Mouse (Mus musculus): ENCODE data around the gene Pon1. TPM values are rescaled to one million over a fixed set of nuclear protein-coding genes. Genes with fewer than 3 reads are reported as not detected.
"Not testable (repeated sequence)": the region's sequence is repeated elsewhere in the genome, so short reads cannot be mapped to it uniquely, and the experiment has no call there.

Gene Pon1
- 0.12 and 0.40 TPM in 2 replicates for polyA plus RNA-seq (2014; fragmentation: Nextera tagmentation; extraction: Ambion mirVana)

- Histone ChIP-seq H3K4me3 (replicated peaks; ENCODE audit: low read length) (no peak within 1 kb of the TSS), H3K36me3 (replicated peaks; ENCODE audit: control insufficient read depth, insufficient read depth) (no peaks in the 10 kb centered on the region), H3K9ac (no peak within 1 kb of the TSS), H3K4me1 (replicated peaks; ENCODE audit: control insufficient read depth, insufficient read depth, low read length) (no peaks in the 10 kb centered on the region), H3K4me2 (replicated peaks) (no peak within 1 kb of the TSS), H3K27ac (no peak within 1 kb of the TSS), H3K27me3 (ENCODE audit: control insufficient read depth, insufficient read depth, low read length) (no peaks in the 10 kb centered on the region), H3K9me3 (ENCODE audit: control insufficient read depth, low read length) (no peaks in the 10 kb centered on the region)
- DNase-seq (ENCODE audit: low spot score) (no peak), ATAC-seq (ENCODE audit: low FRiP score) (no peak)
- 52% methylated on average over 5 of the region's 5 CpGs for WGBS
These were observed at the start of gene Pon1 for GRCm38 (mm10) chr6:5193693-5194092. TSS of gene Pon1 (minus strand) at chr6:5193946.

- 98% methylated on average over 3 of the region's 3 CpGs for WGBS
- H3K4me3 ChIP-seq (replicated peaks; ENCODE audit: low read length): no peak overlapping the region
- H3K27me3 ChIP-seq (ENCODE audit: control insufficient read depth, insufficient read depth, low read length): no peaks in the 10 kb centered on the region
- H3K9ac ChIP-seq: no peak overlapping the region
- no peak for DNase-seq (ENCODE audit: low spot score)
- no peaks in the 10 kb centered on the region for H3K36me3 ChIP-seq (replicated peaks; ENCODE audit: control insufficient read depth, insufficient read depth)
- no peak overlapping the region for H3K4me2 ChIP-seq (replicated peaks)
- no peaks in the 10 kb centered on the region for H3K4me1 ChIP-seq (replicated peaks; ENCODE audit: control insufficient read depth, insufficient read depth, low read length)
- no peak overlapping the region for H3K27ac ChIP-seq
- no peaks in the 10 kb centered on the region for H3K9me3 ChIP-seq (ENCODE audit: control insufficient read depth, low read length)
- ATAC-seq (ENCODE audit: low FRiP score): no peak
These were observed 45.1 kb upstream of the Pon1 start for GRCm38 (mm10) chr6:5238799-5239198.

GRCm38 (mm10) chr6:5237510-5237909 lies 43.8 kb upstream of the Pon1 start:
- 95% methylated on average over 4 of the region's 4 CpGs for WGBS
- no peak for DNase-seq (ENCODE audit: low spot score)
- H3K4me3 ChIP-seq (replicated peaks; ENCODE audit: low read length): no peak overlapping the region
- H3K27me3 ChIP-seq (ENCODE audit: control insufficient read depth, insufficient read depth, low read length): no peaks in the 10 kb centered on the region
- H3K4me2 ChIP-seq (replicated peaks): no peak overlapping the region
- no peaks in the 10 kb centered on the region for H3K4me1 ChIP-seq (replicated peaks; ENCODE audit: control insufficient read depth, insufficient read depth, low read length)
- no peak overlapping the region for H3K27ac ChIP-seq
- no peak overlapping the region for H3K9ac ChIP-seq
- ATAC-seq (ENCODE audit: low FRiP score): no peak
- no peaks in the 10 kb centered on the region for H3K9me3 ChIP-seq (ENCODE audit: control insufficient read depth, low read length)
- H3K36me3 ChIP-seq (replicated peaks; ENCODE audit: control insufficient read depth, insufficient read depth): no peaks in the 10 kb centered on the region

GRCm38 (mm10) chr6:5236843-5237371 lies 43.2 kb upstream of the Pon1 start:
- Histone ChIP-seq H3K27ac (no peak overlapping the region), H3K9me3 (ENCODE audit: control insufficient read depth, low read length) (no peaks in the 10 kb centered on the region), H3K4me3 (replicated peaks; ENCODE audit: low read length) (no peak overlapping the region), H3K27me3 (ENCODE audit: control insufficient read depth, insufficient read depth, low read length) (no peaks in the 10 kb centered on the region), H3K9ac (no peak overlapping the region), H3K4me2 (replicated peaks) (no peak overlapping the region), H3K4me1 (replicated peaks; ENCODE audit: control insufficient read depth, insufficient read depth, low read length) (no peaks in the 10 kb centered on the region), H3K36me3 (replicated peaks; ENCODE audit: control insufficient read depth, insufficient read depth) (no peaks in the 10 kb centered on the region)
- DNase-seq (ENCODE audit: low spot score) (no peak), ATAC-seq (ENCODE audit: low FRiP score) (no peak)
- 95% methylated on average over 8 of the region's 8 CpGs for WGBS

GRCm38 (mm10) chr6:5234563-5234962 lies 40.8 kb upstream of the Pon1 start:
- H3K4me2 ChIP-seq (replicated peaks): no peak overlapping the region
- no peaks in the 10 kb centered on the region for H3K36me3 ChIP-seq (replicated peaks; ENCODE audit: control insufficient read depth, insufficient read depth)
- no peaks in the 10 kb centered on the region for H3K4me1 ChIP-seq (replicated peaks; ENCODE audit: control insufficient read depth, insufficient read depth, low read length)
- WGBS: 76% methylated on average over 3 of the region's 3 CpGs
- no peaks in the 10 kb centered on the region for H3K27me3 ChIP-seq (ENCODE audit: control insufficient read depth, insufficient read depth, low read length)
- H3K27ac ChIP-seq: no peak overlapping the region
- no peaks in the 10 kb centered on the region for H3K9me3 ChIP-seq (ENCODE audit: control insufficient read depth, low read length)
- no peak overlapping the region for H3K4me3 ChIP-seq (replicated peaks; ENCODE audit: low read length)
- H3K9ac ChIP-seq: no peak overlapping the region
- DNase-seq (ENCODE audit: low spot score) (no peak), ATAC-seq (ENCODE audit: low FRiP score) (no peak)

GRCm38 (mm10) chr6:5233812-5234211 lies 40.1 kb upstream of the Pon1 start:
- no peak for ATAC-seq (ENCODE audit: low FRiP score)
- Histone ChIP-seq H3K27me3 (ENCODE audit: control insufficient read depth, insufficient read depth, low read length) (no peaks in the 10 kb centered on the region), H3K36me3 (replicated peaks; ENCODE audit: control insufficient read depth, insufficient read depth) (no peaks in the 10 kb centered on the region), H3K27ac (no peak overlapping the region), H3K4me1 (replicated peaks; ENCODE audit: control insufficient read depth, insufficient read depth, low read length) (no peaks in the 10 kb centered on the region), H3K9me3 (ENCODE audit: control insufficient read depth, low read length) (no peaks in the 10 kb centered on the region), H3K9ac (no peak overlapping the region), H3K4me2 (replicated peaks) (no peak overlapping the region), H3K4me3 (replicated peaks; ENCODE audit: low read length) (no peak overlapping the region)
- WGBS: 93% methylated on average over 1 of the region's 1 CpGs
- no peak for DNase-seq (ENCODE audit: low spot score)

GRCm38 (mm10) chr6:5232022-5232421 lies 38.3 kb upstream of the Pon1 start:
- Histone ChIP-seq H3K36me3 (replicated peaks; ENCODE audit: control insufficient read depth, insufficient read depth) (no peaks in the 10 kb centered on the region), H3K9me3 (ENCODE audit: control insufficient read depth, low read length) (no peaks in the 10 kb centered on the region), H3K27ac (no peak overlapping the region), H3K27me3 (ENCODE audit: control insufficient read depth, insufficient read depth, low read length) (no peaks in the 10 kb centered on the region), H3K4me3 (replicated peaks; ENCODE audit: low read length) (no peak overlapping the region), H3K4me1 (replicated peaks; ENCODE audit: control insufficient read depth, insufficient read depth, low read length) (no peaks in the 10 kb centered on the region), H3K4me2 (replicated peaks) (no peak overlapping the region), H3K9ac (no peak overlapping the region)
- DNase-seq (ENCODE audit: low spot score): no peak
- 90% methylated on average over 4 of the region's 4 CpGs for WGBS
- no peak for ATAC-seq (ENCODE audit: low FRiP score)

GRCm38 (mm10) chr6:5230261-5230660 lies 36.5 kb upstream of the Pon1 start:
- Histone ChIP-seq H3K4me2 (replicated peaks) (no peak overlapping the region), H3K27me3 (ENCODE audit: control insufficient read depth, insufficient read depth, low read length) (no peaks in the 10 kb centered on the region), H3K9me3 (ENCODE audit: control insufficient read depth, low read length) (no peaks in the 10 kb centered on the region), H3K4me1 (replicated peaks; ENCODE audit: control insufficient read depth, insufficient read depth, low read length) (no peaks in the 10 kb centered on the region), H3K27ac (no peak overlapping the region), H3K4me3 (replicated peaks; ENCODE audit: low read length) (no peak overlapping the region), H3K9ac (no peak overlapping the region), H3K36me3 (replicated peaks; ENCODE audit: control insufficient read depth, insufficient read depth) (no peaks in the 10 kb centered on the region)
- WGBS: 91% methylated on average over 5 of the region's 5 CpGs
- no peak for ATAC-seq (ENCODE audit: low FRiP score)
- DNase-seq (ENCODE audit: low spot score): no peak

GRCm38 (mm10) chr6:5223551-5223950 lies 29.8 kb upstream of the Pon1 start:
- H3K27me3 ChIP-seq (ENCODE audit: control insufficient read depth, insufficient read depth, low read length); H3K36me3 ChIP-seq (replicated peaks; ENCODE audit: control insufficient read depth, insufficient read depth); ATAC-seq (ENCODE audit: low FRiP score); H3K4me1 ChIP-seq (replicated peaks; ENCODE audit: control insufficient read depth, insufficient read depth, low read length); H3K27ac ChIP-seq; H3K9me3 ChIP-seq (ENCODE audit: control insufficient read depth, low read length); H3K9ac ChIP-seq; DNase-seq (ENCODE audit: low spot score); H3K4me2 ChIP-seq (replicated peaks); H3K4me3 ChIP-seq (replicated peaks; ENCODE audit: low read length): not testable (repeated sequence)
- WGBS: 83% methylated on average over 2 of the region's 2 CpGs

- Histone ChIP-seq H3K9me3 (ENCODE audit: control insufficient read depth, low read length) (no peaks in the 10 kb centered on the region), H3K27me3 (ENCODE audit: control insufficient read depth, insufficient read depth, low read length) (no peaks in the 10 kb centered on the region), H3K36me3 (replicated peaks; ENCODE audit: control insufficient read depth, insufficient read depth) (no peaks in the 10 kb centered on the region), H3K4me1 (replicated peaks; ENCODE audit: control insufficient read depth, insufficient read depth, low read length) (no peaks in the 10 kb centered on the region), H3K27ac (no peak overlapping the region), H3K4me2 (replicated peaks) (no peak overlapping the region), H3K9ac (no peak overlapping the region), H3K4me3 (replicated peaks; ENCODE audit: low read length) (no peak overlapping the region)
- ATAC-seq (ENCODE audit: low FRiP score): no peak
- no peak for DNase-seq (ENCODE audit: low spot score)
- WGBS: 84% methylated on average over 3 of the region's 3 CpGs
These were observed 28.3 kb upstream of the Pon1 start for GRCm38 (mm10) chr6:5222080-5222479.

All from hindbrain, embryonic 14.5 days (tissue).